Mouse (Mus musculus): ENCODE data around the gene Pou2f1. TPM values are rescaled to one million over a fixed set of nuclear protein-coding genes. Genes with fewer than 3 reads are reported as not detected.
A peak's percentile ranks its signal among the peaks of the same experiment; 100 is the strongest.

Pou2f1 gene
- 11.0 and 12.2 TPM in 2 replicates for polyA plus RNA-seq (2012; rRNA removed)

DNA sequence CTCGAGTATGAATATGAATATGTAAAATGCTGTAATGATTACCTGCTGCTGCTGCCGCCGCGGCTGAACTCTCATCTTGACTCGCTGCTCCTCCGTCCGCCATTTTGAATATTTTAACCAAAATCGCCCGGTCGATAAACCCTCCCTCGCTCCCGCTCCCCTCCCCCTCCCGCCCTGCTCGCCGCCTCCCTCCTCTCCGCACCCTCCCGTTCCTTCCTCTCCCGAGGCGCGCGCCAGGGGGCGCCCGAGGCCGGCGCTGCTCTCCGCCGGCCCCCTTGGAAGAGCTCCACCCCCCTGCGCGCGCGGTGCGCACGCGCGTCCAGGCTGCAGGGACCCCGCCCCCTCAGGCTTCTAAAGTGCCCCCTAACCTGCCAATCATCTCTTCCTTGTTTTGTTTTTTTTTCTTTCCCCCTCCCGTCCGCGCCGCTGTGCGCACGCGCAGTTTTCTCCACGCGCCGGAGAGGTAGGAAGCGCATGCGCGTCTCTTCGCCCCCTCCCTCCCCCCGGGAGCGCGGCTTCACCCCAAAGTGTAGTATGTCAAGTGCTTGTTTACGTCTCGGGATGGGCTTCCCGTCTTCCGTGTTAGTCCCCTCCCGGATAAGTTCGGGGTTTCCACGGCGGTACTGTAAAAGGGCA lies at the start of gene Pou2f1:
Pou2f1 (minus strand) TSS at position 159 of the 636 bp plus-strand sequence.
- TF ChIP-seq POLR2A (IDR thresholded peaks at IDR 0.05; ENCODE audit: borderline replicate concordance, insufficient read depth, low read length) (peak; percentile 30; the same call in 1 of the 2 replicates), CTCF (IDR thresholded peaks at IDR 0.05; ENCODE audit: borderline replicate concordance, insufficient read depth, low read depth, low read length) (peak; percentile 49; the same call in 1 of the 2 replicates)
- Histone ChIP-seq H3K27ac (ENCODE audit: insufficient read depth, low read length) (peak within 1 kb of the TSS; percentile 95), H3K4me1 (ENCODE audit: control insufficient read depth, insufficient read depth, low read length) (peaks cover 2% of the 10 kb centered on the region; the same call in 1 of the 2 replicates), H3K4me3 (replicated peaks; ENCODE audit: insufficient read depth, low read depth, low read length) (peak within 1 kb of the TSS; percentile 90), H3K27me3 (ENCODE audit: control insufficient read depth, insufficient read depth, low read length) (no peaks in the 10 kb centered on the region)
- DNase-seq: peak; percentile 95 to 97
- WGBS: under 1% methylated on average over 60 of the region's 61 CpGs

DNA sequence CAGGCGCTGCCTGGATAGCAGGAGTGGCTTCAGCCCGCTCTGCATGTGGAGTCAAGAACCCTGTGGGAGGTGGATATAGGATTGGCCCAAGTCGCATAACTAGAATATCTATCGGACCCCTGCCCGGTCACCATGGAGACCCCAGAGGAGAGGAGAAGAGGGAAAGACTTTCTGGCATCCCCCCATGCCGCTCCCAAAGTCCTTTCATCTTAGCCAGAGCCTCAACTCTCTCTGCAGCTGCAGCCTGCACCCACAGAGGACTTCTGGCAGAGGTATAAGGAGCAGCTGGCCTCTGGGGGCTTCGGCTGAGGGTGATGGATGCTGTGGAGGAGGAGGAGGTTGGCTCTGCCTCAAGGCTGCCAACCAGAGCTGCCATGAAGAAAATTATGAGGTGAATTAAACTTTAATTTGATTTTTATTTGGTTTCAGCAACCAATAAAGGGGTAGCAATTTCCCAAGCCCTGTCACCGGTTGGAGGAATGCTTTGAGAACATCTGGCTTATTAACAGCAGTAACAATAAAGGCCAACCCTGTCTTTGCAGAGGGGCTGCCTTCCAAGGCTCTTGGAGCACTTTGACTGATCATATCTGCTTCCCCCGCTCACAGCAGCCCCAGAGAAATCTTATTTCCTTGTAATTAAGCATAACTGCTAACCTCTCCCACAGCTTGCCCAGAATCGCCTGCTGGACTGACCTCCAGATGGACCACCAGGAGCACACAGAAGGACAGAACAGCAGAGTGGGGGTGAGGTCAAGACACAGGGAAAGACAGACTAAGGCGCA lies 46.8 kb upstream of the Pou2f1 start:
- no peak for DNase-seq
- TF ChIP-seq POLR2A (IDR thresholded peaks at IDR 0.05; ENCODE audit: borderline replicate concordance, insufficient read depth, low read length) (no peak), CTCF (IDR thresholded peaks at IDR 0.05; ENCODE audit: borderline replicate concordance, insufficient read depth, low read depth, low read length) (no peak)
- Histone ChIP-seq H3K27me3 (ENCODE audit: control insufficient read depth, insufficient read depth, low read length) (no peaks in the 10 kb centered on the region; the same call in 1 of the 2 replicates), H3K4me1 (ENCODE audit: control insufficient read depth, insufficient read depth, low read length) (no peaks in the 10 kb centered on the region), H3K4me3 (replicated peaks; ENCODE audit: insufficient read depth, low read depth, low read length) (no peak overlapping the region), H3K27ac (ENCODE audit: insufficient read depth, low read length) (no peak overlapping the region)
- 15% methylated on average over 11 of the region's 11 CpGs for WGBS

DNA sequence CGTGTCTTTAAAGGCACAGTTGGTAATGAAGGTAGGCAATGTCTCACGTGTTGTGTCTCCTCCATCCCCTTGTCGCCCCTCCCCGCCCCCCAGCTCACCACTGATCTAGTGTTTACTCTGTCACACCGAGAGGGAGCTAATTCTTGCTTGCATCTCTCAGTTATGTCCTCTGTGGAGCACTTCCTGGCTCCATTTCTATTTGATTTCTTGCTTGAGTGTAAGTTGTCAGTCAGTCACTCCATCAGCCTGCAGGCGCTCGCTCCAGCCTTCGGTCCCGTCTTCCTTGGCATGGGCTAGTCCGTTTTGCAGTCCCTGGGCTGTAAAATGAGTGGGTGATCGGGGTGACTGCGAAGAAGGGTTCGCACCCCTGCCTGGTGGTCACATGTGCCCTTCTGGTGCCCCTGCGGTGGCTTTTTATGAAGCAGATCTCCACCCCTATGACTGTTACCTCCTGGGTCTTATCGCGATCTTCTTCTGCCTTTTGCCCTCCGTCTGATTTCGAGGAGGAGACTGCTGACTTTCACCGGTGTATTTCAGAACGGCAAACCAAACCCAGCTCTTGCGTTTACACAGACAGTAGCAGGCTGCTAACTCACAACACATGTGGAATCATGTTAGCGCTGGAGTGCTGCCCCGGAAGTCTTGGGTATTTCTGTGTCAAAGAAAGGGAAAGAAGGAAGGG lies 45.9 kb upstream of the Pou2f1 start:
- Histone ChIP-seq H3K27ac (ENCODE audit: insufficient read depth, low read length) (no peak overlapping the region), H3K4me3 (replicated peaks; ENCODE audit: insufficient read depth, low read depth, low read length) (peak overlapping the region; percentile 47), H3K4me1 (ENCODE audit: control insufficient read depth, insufficient read depth, low read length) (no peaks in the 10 kb centered on the region), H3K27me3 (ENCODE audit: control insufficient read depth, insufficient read depth, low read length) (no peaks in the 10 kb centered on the region; the same call in 1 of the 2 replicates)
- no peak for TF ChIP-seq CTCF (IDR thresholded peaks at IDR 0.05; ENCODE audit: borderline replicate concordance, insufficient read depth, low read depth, low read length)
- no peak for TF ChIP-seq POLR2A (IDR thresholded peaks at IDR 0.05; ENCODE audit: borderline replicate concordance, insufficient read depth, low read length)
- DNase-seq: peak in 1 of 2 experiments; percentile 17
- WGBS: under 1% methylated on average over 23 of the region's 23 CpGs

DNA sequence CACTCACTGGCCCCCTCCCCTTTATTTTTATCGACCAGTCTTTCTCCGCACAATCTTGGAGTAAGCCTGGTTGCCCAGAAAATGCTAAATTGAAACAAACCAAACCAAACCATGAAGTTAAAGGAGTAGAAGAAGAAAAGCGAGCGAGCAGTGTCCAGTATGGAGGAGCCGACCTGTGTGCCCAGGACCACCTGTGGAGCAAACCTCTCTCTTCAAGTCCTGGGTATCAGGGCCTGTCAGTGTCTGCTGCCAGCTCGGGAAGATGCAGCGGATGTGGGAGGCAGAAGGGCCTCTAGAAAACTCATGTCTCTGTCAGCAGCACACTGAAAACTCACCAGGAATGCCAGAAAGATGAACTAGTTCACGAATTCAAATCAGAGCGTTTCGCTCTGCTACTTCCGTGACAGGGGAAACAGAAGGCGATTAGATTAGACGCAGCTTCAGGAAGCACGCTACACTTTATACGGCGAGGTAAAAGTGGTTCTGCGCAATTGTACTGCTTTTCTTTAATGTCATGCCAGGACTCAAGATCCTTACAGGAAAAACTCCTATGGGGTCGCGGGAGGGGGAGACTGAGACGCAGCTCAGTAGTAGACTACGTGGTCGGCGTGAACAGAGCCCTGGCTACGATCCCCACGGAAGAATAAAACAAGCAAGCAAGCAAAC lies 45.2 kb upstream of the Pou2f1 start:
- 8% methylated on average over 25 of the region's 25 CpGs for WGBS
- H3K4me3 ChIP-seq (replicated peaks; ENCODE audit: insufficient read depth, low read depth, low read length): peak overlapping the region; percentile 47
- no peak for TF ChIP-seq CTCF (IDR thresholded peaks at IDR 0.05; ENCODE audit: borderline replicate concordance, insufficient read depth, low read depth, low read length)
- TF ChIP-seq POLR2A (IDR thresholded peaks at IDR 0.05; ENCODE audit: borderline replicate concordance, insufficient read depth, low read length): no peak
- peak in 1 of 2 experiments; percentile 10 for DNase-seq
- no peaks in the 10 kb centered on the region; the same call in 1 of the 2 replicates for H3K27me3 ChIP-seq (ENCODE audit: control insufficient read depth, insufficient read depth, low read length)
- no peaks in the 10 kb centered on the region for H3K4me1 ChIP-seq (ENCODE audit: control insufficient read depth, insufficient read depth, low read length)
- no peak overlapping the region for H3K27ac ChIP-seq (ENCODE audit: insufficient read depth, low read length)

DNA sequence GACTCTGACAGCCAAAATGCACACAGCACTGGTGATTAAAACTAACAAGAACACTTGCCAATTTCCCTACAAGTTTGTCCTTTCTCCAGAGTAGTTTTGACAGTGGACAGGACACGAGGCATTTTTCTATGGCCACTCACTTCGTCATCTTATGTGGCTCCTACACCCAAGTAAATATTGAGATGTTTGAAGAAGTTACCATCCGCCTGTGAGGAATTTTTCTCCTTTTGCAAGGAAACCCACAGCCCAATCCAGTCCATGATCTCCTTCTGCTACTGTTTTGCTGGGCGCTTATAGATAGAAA lies 43.4 kb upstream of the Pou2f1 start:
- 78% methylated on average over 4 of the region's 4 CpGs for WGBS
- Histone ChIP-seq H3K27me3 (ENCODE audit: control insufficient read depth, insufficient read depth, low read length) (no peaks in the 10 kb centered on the region; the same call in 1 of the 2 replicates), H3K4me3 (replicated peaks; ENCODE audit: insufficient read depth, low read depth, low read length) (no peak overlapping the region), H3K4me1 (ENCODE audit: control insufficient read depth, insufficient read depth, low read length) (no peaks in the 10 kb centered on the region), H3K27ac (ENCODE audit: insufficient read depth, low read length) (no peak overlapping the region)
- TF ChIP-seq POLR2A (IDR thresholded peaks at IDR 0.05; ENCODE audit: borderline replicate concordance, insufficient read depth, low read length): no peak
- TF ChIP-seq CTCF (IDR thresholded peaks at IDR 0.05; ENCODE audit: borderline replicate concordance, insufficient read depth, low read depth, low read length): no peak
- DNase-seq: no peak

DNA sequence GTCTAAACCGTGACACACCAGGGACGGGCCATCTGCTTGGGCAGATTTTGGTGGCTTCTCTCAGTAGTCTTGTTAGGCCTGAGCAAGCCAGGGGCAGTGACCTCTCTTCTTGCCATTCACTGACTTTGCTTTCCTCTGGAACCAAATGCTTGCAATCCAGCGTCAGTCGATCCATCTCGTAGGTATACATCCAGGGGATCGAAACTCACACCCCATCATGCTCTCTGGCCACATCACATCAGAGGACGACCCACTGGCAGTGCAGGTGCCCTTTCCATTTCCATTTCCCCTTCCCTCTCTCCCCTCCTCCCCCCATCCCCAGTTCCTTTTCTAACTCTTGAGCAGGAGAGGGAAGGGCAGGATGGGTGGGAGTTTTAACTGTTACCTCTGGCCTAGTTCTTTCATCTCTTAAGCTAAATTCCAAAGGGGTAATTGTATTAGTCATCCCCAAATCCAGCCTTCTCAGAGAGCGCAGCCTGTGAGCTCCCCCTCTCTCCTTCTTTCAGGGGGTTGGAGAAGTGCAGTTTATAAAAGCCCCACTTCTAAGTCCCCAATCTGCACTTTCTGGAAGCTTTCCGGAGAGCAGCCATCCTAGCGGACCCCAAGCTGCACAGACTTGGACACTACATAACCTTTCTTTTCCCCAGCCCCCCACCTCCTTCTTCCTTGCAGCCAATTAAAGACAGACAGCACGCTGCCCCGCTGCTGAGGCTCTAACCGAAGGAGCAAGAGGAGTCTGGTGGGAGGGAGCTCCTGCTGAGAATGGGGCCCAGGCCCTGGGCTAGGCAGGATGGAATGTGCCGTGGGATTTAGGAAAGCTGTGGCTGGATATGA lies 42.8 kb upstream of the Pou2f1 start:
- DNase-seq: no peak
- no peaks in the 10 kb centered on the region; the same call in 1 of the 2 replicates for H3K27me3 ChIP-seq (ENCODE audit: control insufficient read depth, insufficient read depth, low read length)
- H3K4me1 ChIP-seq (ENCODE audit: control insufficient read depth, insufficient read depth, low read length): no peaks in the 10 kb centered on the region
- no peak overlapping the region for H3K4me3 ChIP-seq (replicated peaks; ENCODE audit: insufficient read depth, low read depth, low read length)
- TF ChIP-seq POLR2A (IDR thresholded peaks at IDR 0.05; ENCODE audit: borderline replicate concordance, insufficient read depth, low read length): no peak
- TF ChIP-seq CTCF (IDR thresholded peaks at IDR 0.05; ENCODE audit: borderline replicate concordance, insufficient read depth, low read depth, low read length): no peak
- 42% methylated on average over 14 of the region's 14 CpGs for WGBS
- no peak overlapping the region for H3K27ac ChIP-seq (ENCODE audit: insufficient read depth, low read length)

Measured in cerebellum, adult 2 months (tissue).